Mouse (Mus musculus) megakaryocyte, adult 5-6 weeks (primary cell): ENCODE measurements around the gene Sft2d2. TPM values are rescaled to one million over a fixed set of nuclear protein-coding genes. Genes with fewer than 3 reads are reported as not detected.

Experiments used
- ATAC-seq: 2 replicates; pipeline ENCODE4 v1.8.0; 2016; ENCODE audit warnings: mild to moderate bottlenecking, inconsistent platforms; ENCODE audit not compliant: poor library complexity, severe bottlenecking
- total RNA-seq, 2 experiments: library from RNA; stranded (forward) in 1 of 2; stranded (reverse) in 1 of 2; fragments of 153-499, 151-499 nt in 1 of 2; fragments of 221-1000, 200-1000 nt in 1 of 2; gene quantifications; 2 replicates each; pipeline versions ENCODE4 v1.2.3 to v1.2.4; 2015 to 2017

Gene Sft2d2
- total RNA-seq (2015), result 36.7 and 40.6 TPM in 2 replicates
- 43.9 and 46.4 TPM in 2 replicates for total RNA-seq (2017)

GRCm38 (mm10) chr1:165193880-165194661, at the start of gene Sft2d2:
Gene Sft2d2, minus strand, starts transcription at chr1:165194438.
- peak; percentile 85 for ATAC-seq

GRCm38 (mm10) chr1:165236321-165237298, 42.4 kb upstream of the Sft2d2 start, which contains the start of gene Tiprl:
Gene Tiprl, minus strand, starts transcription at chr1:165236996.
- peak; percentile 96 for ATAC-seq

- ATAC-seq, result no peak
These were observed 41.6 kb upstream of the Sft2d2 start for GRCm38 (mm10) chr1:165235846-165236245.

GRCm38 (mm10) chr1:165233806-165234205, 39.6 kb upstream of the Sft2d2 start:
- no peak for ATAC-seq

- ATAC-seq, result 0 out of 2 replicates have a peak, but pooled peaks have one; percentile 51
These were observed 36.5 kb upstream of the Sft2d2 start for GRCm38 (mm10) chr1:165230691-165231090.

GRCm38 (mm10) chr1:165229577-165229976, 35.3 kb upstream of the Sft2d2 start:
- ATAC-seq, result no peak

GRCm38 (mm10) chr1:165217023-165217589, 22.9 kb upstream of the Sft2d2 start:
- ATAC-seq, result no peak

GRCm38 (mm10) chr1:165215831-165216230, 21.6 kb upstream of the Sft2d2 start:
- ATAC-seq, result peak; percentile 91

- ATAC-seq, result no peak
These were observed 11.4 kb upstream of the Sft2d2 start for GRCm38 (mm10) chr1:165205591-165205990.

GRCm38 (mm10) chr1:165203488-165204035, 9.3 kb upstream of the Sft2d2 start:
- no peak for ATAC-seq

- no peak for ATAC-seq
These were observed 7.3 kb upstream of the Sft2d2 start for GRCm38 (mm10) chr1:165201445-165202012.

GRCm38 (mm10) chr1:165200748-165201147, 6.5 kb upstream of the Sft2d2 start:
- ATAC-seq, result no peak

GRCm38 (mm10) chr1:165199639-165200038, 5.4 kb upstream of the Sft2d2 start:
- no peak for ATAC-seq

GRCm38 (mm10) chr1:165198951-165199350, 4.7 kb upstream of the Sft2d2 start:
- ATAC-seq, result no peak

GRCm38 (mm10) chr1:165197875-165198274, 3.6 kb upstream of the Sft2d2 start:
- no peak for ATAC-seq

GRCm38 (mm10) chr1:165195396-165195960, 1.2 kb upstream of the Sft2d2 start:
- no peak for ATAC-seq

GRCm38 (mm10) chr1:165194662-165195013, 400 bp upstream of the Sft2d2 start:
- ATAC-seq, result no peak; the same call in 1 of the 2 replicates

GRCm38 (mm10) chr1:165193426-165193825, 812 bp downstream of the Sft2d2 start:
- ATAC-seq, result no peak; the same call in 1 of the 2 replicates

- no peak for ATAC-seq
These were observed 1.4 kb downstream of the Sft2d2 start for GRCm38 (mm10) chr1:165192714-165193264.

- ATAC-seq, result peak; percentile 17; the same call in 1 of the 2 replicates
These were observed 2.1 kb downstream of the Sft2d2 start for GRCm38 (mm10) chr1:165192102-165192501.
